Mouse (Mus musculus) bone marrow, adult 2 months (tissue): ENCODE results near the gene Tcf12.

Source experiments
- CTCF ChIP-seq: fragments of 200-500 bp; IDR thresholded peaks from 2 replicates; pipeline ENCODE4 v1.5.1; 2011; ENCODE audit warnings: low read length, control low read depth; ENCODE audit not compliant: control insufficient read depth, insufficient read depth
- POLR2A ChIP-seq: fragments of 200-500 bp; IDR thresholded peaks from 2 replicates; pipeline ENCODE4 v1.6.1; 2011; ENCODE audit warnings: low read depth, mild to moderate bottlenecking, control low read depth, low read length, borderline replicate concordance; ENCODE audit not compliant: control insufficient read depth

- TF ChIP-seq CTCF (no peak), POLR2A (no peak)
Measured at GRCm38 (mm10) chr9:71803281-71803680, 308.4 kb downstream of the Tcf12 start.
